Mouse (Mus musculus) liver, embryonic 15.5 days (tissue): ENCODE measurements around the gene Tmem202. TPM values are rescaled to one million over a fixed set of nuclear protein-coding genes. Genes with fewer than 3 reads are reported as not detected.

Source experiments
- polyA plus RNA-seq: library from polyadenylated mRNA; unstranded; fragments of >200 nt; fragmentation: Nextera tagmentation; extraction: Ambion mirVana; gene quantifications from 2 replicates; pipeline ENCODE4 v1.2.1, GENCODE M21; 2015

The Tmem202 gene
- polyA plus RNA-seq, 1 experiment from 2014 or later = 0.08 TPM

Other genes starting within 250 kb of the Tmem202 start
- gene Adpgk, start 248.3 kb downstream of the Tmem202 start, polyA plus RNA-seq = 25.4 and 29.1 TPM in 2 replicates
- 1.5 and 1.8 TPM in 2 replicates for gene Bbs4, start 186.3 kb downstream of the Tmem202 start, polyA plus RNA-seq
- gene Arih1, start 53.2 kb downstream of the Tmem202 start, polyA plus RNA-seq = 5.8 and 6.5 TPM in 2 replicates
- 34.9 and 36.6 TPM in 2 replicates for gene Hexa, start 307 bp downstream of the Tmem202 start, polyA plus RNA-seq
- 0.03 TPM in 1 of 2 replicates, not detected in the other for gene Celf6, start 38.1 kb upstream of the Tmem202 start, polyA plus RNA-seq
- 3.7 and 4.0 TPM in 2 replicates for gene Parp6, start 77.4 kb upstream of the Tmem202 start, polyA plus RNA-seq
- 163 and 164 TPM in 2 replicates for gene Pkm, start 116.5 kb upstream of the Tmem202 start, polyA plus RNA-seq
- gene Gramd2, start 140.3 kb upstream of the Tmem202 start, polyA plus RNA-seq = 0.17 and 0.32 TPM in 2 replicates
- gene Senp8, start 210.9 kb upstream of the Tmem202 start, polyA plus RNA-seq = 3.0 and 3.9 TPM in 2 replicates
- 3.1 and 3.4 TPM in 2 replicates for gene Myo9a, start 211.0 kb upstream of the Tmem202 start, polyA plus RNA-seq